Mouse (Mus musculus) myocyte (in vitro differentiated cells): Measurements from ENCODE around the gene Trhr2.

ENCODE experiments used
- POLR2A ChIP-seq: IDR thresholded peaks from one replicate; pipeline ENCODE4 v1.6.1; 2011; ENCODE audit warnings: low read depth, mild to moderate bottlenecking, control low read depth, moderate library complexity; ENCODE audit not compliant: insufficient read length
- USF1 ChIP-seq: IDR thresholded peaks from one replicate; pipeline ENCODE4 v1.6.1; 2011; ENCODE audit warnings: low read depth, mild to moderate bottlenecking, control low read depth, moderate library complexity

- no peak for TF ChIP-seq POLR2A
- no peak for TF ChIP-seq USF1
Measured at GRCm38 (mm10) chr8:122309272-122309671, 51.3 kb downstream of the Trhr2 start.
